Mouse (Mus musculus) kidney, postnatal 14 days (tissue): ENCODE measurements at regions not wholly inside any gene's neighbourhood (a gene's known extent, or its start where the extent isn't known, plus 50 kb on each side); places are given as distances from the start of the nearest gene placed in this dataset.

ENCODE experiments used
- DNase-seq: peaks from one replicate; pipeline ENCODE4 v3.0.0; 2022; ENCODE audit warnings: mixed read lengths

GRCm38 (mm10) chr11:89145281-89145945 lies 71.8 kb downstream of the Gm525 start:
- DNase-seq = no peak

DNA sequence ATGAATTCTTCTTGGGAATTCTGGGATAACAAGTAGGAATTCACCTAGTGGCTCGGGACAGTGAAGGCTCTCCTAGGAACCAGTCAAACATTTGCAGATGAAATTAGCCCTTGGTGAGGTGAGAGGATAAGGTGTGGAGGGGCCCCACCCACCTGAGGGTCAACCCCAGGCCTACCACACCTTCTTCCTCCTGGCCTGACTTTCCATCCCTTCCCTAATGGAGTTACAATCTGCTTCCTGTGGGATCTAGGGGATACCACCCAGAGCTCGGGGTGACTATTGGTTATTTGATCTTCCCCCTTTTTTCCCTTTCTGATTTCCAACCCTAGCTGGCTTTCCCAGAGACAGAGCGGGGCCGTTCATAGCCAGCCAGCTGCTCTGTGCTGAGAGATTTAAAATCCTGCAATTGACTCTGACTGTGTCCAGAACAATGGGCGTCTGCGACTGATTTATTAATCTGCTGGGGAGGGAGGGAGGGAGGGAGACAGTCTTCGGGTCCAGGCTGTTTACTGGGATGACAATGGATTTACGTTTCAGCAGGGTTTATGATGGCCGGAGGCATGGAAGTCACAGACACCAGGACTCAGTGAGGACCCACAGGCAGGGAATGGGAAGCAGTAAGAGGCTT lies 69.0 kb downstream of the Gm525 start:
- no peak for DNase-seq
